Mouse (Mus musculus) heart, postnatal 36 days (tissue): ENCODE data around the gene Lpin1. TPM values are rescaled to one million over a fixed set of nuclear protein-coding genes. Genes with fewer than 3 reads are reported as not detected.

Source experiments
- DNase-seq, 2 experiments: peaks; one replicate each; pipeline ENCODE4 v3.0.0; 2021 to 2022
- intact Hi-C: fragments of 180-260 bp; cut with DNase I; formaldehyde crosslinking; loops from one replicate; pipeline ENCODE4 v1.15.1; 2025
- total RNA-seq, 2 experiments: library from RNA; stranded (reverse); gene quantifications; 2 replicates each; pipeline ENCODE4 v1.2.3; 2021

The Lpin1 gene
- total RNA-seq, 2 experiments from 2014 or later = 106 to 172 TPM

DNA sequence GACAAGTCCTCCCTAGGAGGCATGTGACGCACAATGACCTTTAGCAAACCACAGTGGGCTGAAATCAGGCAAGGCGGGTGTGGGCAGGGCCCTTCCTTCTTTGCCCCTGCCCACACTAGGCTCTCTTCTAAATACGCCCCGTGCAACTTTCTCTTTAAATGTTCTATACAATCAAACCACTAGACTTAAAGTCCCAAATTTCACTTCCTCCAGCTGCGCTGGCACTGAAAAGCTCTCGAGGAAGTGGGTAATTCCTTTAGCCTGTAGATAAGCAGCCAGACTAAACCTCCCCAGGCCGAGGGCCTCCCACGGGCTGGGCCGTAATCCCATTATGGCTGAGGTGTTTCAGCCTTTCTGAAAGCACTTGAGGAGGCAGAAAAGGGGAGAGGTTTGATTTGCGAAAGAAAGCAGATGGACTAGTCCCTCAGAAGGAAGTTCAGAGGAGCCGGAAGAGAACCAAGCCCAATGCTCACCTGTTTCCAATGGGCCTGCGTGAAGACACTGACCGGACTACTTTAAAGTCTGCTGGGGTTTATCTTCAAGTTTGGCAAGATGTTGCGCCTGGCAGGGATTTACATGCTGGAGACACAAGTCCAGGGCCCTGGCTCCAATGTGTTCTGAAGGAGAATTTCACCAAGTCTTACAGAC is 26.6 kb downstream of the Lpin1 start:
- intact Hi-C loops = loop anchor here (5.0 to 10.0 kb wide), 3 partner anchors 33 to 431 kb away; partner anchors contain the start of genes 2410004P03Rik and Rock2
- DNase-seq = no peak

DNA sequence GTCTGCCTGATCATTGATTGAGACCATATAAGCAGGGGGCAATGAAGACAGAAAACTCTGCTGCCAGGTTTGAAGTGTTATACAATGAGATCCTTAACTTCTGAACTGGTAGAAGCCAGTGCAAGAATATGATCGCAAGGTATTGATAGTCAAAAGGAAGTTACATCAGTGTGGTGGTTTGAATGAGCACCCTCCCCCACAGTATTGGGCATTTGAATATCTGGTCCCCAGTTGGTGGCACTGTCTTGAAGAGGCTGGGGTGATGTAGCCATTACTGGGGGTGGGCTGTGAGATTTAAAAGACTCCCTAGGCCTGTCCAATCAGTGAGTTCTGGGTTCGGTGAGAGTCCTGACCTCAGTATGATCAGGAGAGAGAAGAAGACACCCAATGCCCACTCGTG is 27.5 kb downstream of the Lpin1 start:
- no peak for DNase-seq
- intact Hi-C loops = loop anchor here (5.0 to 10.0 kb wide), 3 partner anchors 34 to 431 kb away; partner anchors contain the start of genes 2410004P03Rik and Rock2

- intact Hi-C loops = loop anchor here (5.0 to 10.0 kb wide), 3 partner anchors 37 to 434 kb away; partner anchors contain the start of genes 2410004P03Rik and Rock2
- no peak for DNase-seq
These were observed 30.5 kb downstream of the Lpin1 start for GRCm38 (mm10) chr12:16580306-16580705.

DNA sequence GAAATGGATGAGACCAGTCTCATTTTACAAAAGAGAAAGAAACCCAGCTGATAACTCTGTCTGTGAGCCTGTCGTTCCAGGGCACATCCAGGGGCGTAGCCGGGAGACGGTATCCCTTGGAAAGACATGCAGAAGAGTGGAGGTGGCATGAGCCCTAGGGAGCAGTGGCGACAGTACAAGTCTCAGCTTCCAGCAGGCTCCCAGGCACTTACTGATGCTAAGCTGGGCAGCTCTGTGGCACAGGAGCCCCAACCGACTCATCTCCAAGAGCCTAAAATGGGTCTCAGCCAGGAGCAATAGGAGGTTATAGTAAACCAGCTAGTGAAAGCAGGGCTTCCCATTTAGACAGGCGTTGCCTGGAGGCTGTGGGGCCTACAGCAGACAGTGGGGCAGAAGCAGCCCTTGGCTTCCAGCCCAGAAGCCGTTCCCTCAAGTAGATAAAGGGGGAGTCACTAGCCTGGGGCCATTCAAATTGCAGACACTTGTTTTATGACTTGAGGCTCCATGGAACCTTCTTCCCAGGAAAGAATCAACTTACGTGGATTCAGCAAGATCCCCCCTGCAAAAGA is 33.0 kb downstream of the Lpin1 start:
- intact Hi-C loops = no loop called here
- peak in 1 of 2 experiments; percentile 48 for DNase-seq

DNA sequence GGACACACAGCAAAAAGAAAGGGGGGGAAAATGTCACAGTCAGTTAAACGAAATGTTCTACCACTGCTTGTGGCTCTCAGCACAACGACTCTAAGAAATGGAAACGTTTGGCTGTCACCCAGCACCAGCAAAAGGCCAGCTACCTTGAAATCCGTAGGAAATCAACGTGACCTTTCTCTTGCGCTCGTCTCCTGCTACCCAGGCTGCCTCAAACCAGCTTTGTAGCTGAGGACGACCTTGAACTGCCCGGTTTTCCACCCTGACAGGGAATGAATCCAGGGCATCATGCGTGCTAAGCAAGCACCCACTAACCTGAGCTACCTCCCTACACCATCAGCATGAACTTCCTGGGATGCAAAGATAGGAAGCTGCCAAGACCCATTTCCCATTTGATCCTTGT is 39.5 kb downstream of the Lpin1 start:
- intact Hi-C loops = no loop called here
- DNase-seq = no peak

- no peak for DNase-seq
- intact Hi-C loops = no loop called here
These were observed 40.2 kb downstream of the Lpin1 start for GRCm38 (mm10) chr12:16570371-16571060.

GRCm38 (mm10) chr12:16568936-16569650 is 41.7 kb downstream of the Lpin1 start:
- intact Hi-C loops = loop anchor here (1.0 to 5.0 kb wide), 5 partner anchors 65 to 240 kb away; no protein-coding TSS in a partner anchor
- no peak for DNase-seq

DNA sequence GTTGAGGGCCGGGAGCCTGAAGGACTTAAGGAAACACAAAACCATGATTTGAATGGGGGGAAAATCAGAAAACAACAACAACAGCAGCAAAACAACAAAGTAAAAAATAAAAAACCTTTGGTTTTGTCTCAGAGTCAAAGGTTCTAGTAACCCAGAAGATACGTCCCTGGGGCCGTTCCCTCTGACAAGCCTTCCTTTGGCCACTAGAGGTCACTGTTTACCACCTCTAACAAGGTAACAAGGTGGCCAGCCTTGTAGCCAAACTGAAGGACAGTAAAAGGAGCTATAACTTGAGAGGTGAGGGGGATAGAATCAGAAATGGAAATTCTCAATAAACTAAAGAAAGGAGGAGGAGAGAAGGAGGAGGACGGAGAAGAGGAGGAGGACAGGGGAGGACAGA is 42.3 kb downstream of the Lpin1 start:
- DNase-seq = peak; percentile 64 to 67

GRCm38 (mm10) chr12:16568090-16568489 is 42.7 kb downstream of the Lpin1 start:
- intact Hi-C loops = loop anchor here (1.0 to 5.0 kb wide), 5 partner anchors 66 to 241 kb away; no protein-coding TSS in a partner anchor
- no peak for DNase-seq

More for the DNA sequence above, 42.3 kb downstream of the Lpin1 start:
- intact Hi-C loops = loop anchor here (1.0 to 5.0 kb wide), 5 partner anchors 66 to 240 kb away; no protein-coding TSS in a partner anchor

DNA sequence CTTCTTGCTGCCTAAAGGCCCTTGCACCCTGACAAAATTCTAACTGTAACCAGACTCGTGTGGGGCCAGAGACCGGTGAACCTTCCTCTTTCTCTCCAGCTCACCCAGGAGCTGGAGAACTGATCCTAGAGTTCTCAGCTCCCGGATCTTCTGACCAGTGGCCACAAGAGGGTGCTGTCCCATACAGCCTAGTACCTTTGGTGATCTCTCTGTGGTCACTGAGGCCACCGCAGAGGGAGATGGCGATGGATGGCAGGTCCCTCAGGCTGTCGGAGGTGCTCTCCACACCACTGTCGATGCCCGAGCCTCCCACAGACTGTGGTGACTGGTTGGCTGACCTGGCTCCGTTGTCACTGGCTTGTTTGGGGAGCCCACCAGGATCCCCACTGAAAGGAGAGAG is 47.3 kb downstream of the Lpin1 start:
- intact Hi-C loops = no loop called here
- DNase-seq = peak in 1 of 2 experiments; percentile 59

GRCm38 (mm10) chr12:16562647-16563046 is 48.1 kb downstream of the Lpin1 start:
- intact Hi-C loops = no loop called here
- DNase-seq = no peak

GRCm38 (mm10) chr12:16562181-16562580 is 48.6 kb downstream of the Lpin1 start:
- intact Hi-C loops = no loop called here
- DNase-seq = no peak

- DNase-seq = no peak
- intact Hi-C loops = no loop called here
These were observed 53.5 kb downstream of the Lpin1 start for GRCm38 (mm10) chr12:16557271-16557670.

DNA sequence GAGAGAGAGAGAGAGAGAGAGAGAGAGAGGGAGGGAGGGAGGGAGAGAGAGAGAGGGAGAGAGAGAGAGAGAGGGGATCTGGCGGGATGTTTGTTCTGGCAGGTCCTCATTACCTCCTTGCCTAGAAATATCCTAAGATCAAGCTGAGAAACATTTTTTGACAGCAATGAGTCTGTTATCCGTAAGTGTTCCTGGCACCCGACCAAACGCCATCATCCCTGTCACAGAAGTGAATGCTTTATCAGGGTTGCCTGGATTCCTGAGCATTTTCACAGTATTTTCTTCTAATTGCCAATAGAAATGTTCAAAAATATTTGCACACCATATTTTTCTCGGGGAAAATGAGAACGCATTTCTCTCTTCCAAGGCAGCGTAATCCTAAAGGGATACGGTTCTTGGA is 56.6 kb downstream of the Lpin1 start:
- peak in 1 of 2 experiments; percentile 21 for DNase-seq
- intact Hi-C loops = no loop called here

GRCm38 (mm10) chr12:16552108-16552771 is 58.5 kb downstream of the Lpin1 start:
- DNase-seq = peak in 1 of 2 experiments; percentile 16
- intact Hi-C loops = no loop called here

GRCm38 (mm10) chr12:16550983-16551454 is 59.7 kb downstream of the Lpin1 start:
- DNase-seq = peak; percentile 34 to 42
- intact Hi-C loops = no loop called here

DNA sequence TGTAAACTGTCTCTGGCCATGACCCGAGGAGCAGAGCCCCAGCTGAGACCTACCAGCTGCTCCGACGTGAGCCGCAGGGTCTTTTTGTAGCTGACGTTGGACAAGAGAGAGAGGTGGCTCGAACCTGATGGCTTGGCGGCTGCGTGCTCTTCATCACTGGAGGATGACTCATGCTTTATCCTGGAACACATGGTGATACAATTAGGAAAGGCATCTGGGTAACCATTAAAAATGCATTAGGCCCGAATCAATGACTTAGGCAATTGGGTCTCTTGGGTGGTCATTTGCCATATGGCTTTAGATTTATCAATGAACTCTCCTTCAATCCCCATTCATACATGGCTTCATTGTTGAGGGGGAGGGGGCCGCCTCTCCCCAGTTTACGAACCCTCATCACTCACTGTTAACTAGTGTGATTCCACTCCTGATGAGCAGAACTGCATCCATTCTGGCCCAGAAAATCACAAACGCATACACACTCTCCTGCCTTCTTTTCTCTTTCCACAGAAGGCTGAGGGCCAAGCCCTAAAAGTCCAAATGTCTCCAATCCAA is 61.9 kb downstream of the Lpin1 start:
- intact Hi-C loops = no loop called here
- DNase-seq = no peak

DNA sequence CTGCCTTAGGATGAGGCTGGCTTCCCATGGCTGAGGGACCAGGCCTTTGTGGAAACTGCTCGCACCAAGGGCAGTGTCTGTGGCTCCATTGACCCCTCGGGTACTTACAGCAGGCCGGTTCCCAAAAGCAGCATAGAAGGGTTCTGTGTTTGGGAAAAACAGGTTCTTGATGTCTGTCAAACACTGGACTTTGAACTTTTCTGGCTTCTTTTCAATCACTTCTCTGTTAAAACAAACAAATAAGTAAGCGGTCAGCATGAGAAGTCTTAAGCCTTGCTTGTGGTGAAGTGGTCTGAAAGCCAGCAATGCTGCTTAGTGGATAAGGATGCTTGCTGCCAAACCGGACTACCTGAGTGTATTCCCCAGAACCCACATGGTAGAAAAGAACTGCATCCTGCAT is 69.2 kb downstream of the Lpin1 start:
- intact Hi-C loops = no loop called here
- DNase-seq = no peak

DNA sequence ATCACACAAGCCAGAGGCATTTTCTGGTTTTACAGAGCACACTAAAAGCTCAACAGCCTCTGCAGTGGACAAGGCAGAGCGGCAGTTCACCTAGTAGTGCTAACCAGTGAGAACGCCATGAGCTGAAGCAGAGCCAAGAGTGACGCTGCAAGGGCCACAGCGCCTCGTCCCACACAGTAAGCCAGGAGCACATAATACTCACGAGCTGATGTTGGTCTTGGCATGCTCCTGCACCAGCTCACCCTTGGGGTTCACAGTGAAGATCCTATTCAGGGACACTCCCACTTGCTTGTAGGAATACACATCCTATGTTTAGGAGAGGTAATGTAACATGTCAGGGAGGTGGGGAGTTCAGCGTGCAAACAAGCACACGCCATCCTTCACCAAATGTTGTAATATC is 70.1 kb downstream of the Lpin1 start:
- intact Hi-C loops = no loop called here
- no peak for DNase-seq
